Mouse (Mus musculus) olfactory bulb, adult 2 months (tissue): ENCODE measurements at regions not wholly inside any gene's neighbourhood (a gene's known extent, or its start where the extent isn't known, plus 50 kb on each side); places are given as distances from the start of the nearest gene placed in this dataset.

Source experiments
- CTCF ChIP-seq: fragments of 200-500 bp; IDR thresholded peaks from 2 replicates; pipeline ENCODE4 v1.5.1; 2012; ENCODE audit warnings: low read depth, mild to moderate bottlenecking, low read length, moderate library complexity; ENCODE audit not compliant: insufficient read depth
- POLR2A ChIP-seq: fragments of 200-500 bp; IDR thresholded peaks from 2 replicates; pipeline ENCODE4 v1.6.1; 2012; ENCODE audit warnings: mild to moderate bottlenecking, low read depth, low read length, moderate library complexity; ENCODE audit not compliant: insufficient read depth

DNA sequence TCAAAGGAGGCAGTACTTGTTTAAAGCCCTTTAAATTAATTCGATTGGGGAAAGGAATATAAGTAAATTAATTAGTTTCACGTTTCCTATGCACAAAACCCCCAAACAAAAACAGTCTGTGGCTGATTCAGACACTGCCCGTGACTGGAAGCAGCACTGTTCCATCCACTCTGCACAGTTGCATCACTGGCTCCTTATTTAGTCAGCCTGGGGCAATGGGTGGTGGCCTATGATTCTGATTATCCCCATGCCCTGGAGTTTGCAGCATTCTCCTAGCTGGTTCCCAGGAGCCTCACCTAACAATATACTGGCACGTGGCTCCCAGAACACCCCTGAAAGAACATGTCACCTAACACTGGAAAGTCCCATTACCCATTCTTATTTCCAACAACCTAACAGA, 99.6 kb upstream of the Fam78b start:
- no peak for TF ChIP-seq CTCF
- TF ChIP-seq POLR2A, result no peak
